Mouse (Mus musculus): Measurements from ENCODE around the gene Cabp1. TPM values are rescaled to one million over a fixed set of nuclear protein-coding genes. Genes with fewer than 3 reads are reported as not detected.

Gene Cabp1
- polyA plus RNA-seq, 1 experiment from 2014 or later, result 6.6 TPM

- no peak for ATAC-seq (ENCODE audit: low FRiP score, low TSS enrichment)
- WGBS, result 95% methylated on average over 6 of the region's 6 CpGs
- Histone ChIP-seq H3K4me3 (replicated peaks; ENCODE audit: low read depth, low read length) (no peak overlapping the region), H3K9ac (replicated peaks; ENCODE audit: low read length) (no peak overlapping the region), H3K9me3 (ENCODE audit: control insufficient read depth, low read length) (no peaks in the 10 kb centered on the region), H3K36me3 (ENCODE audit: control insufficient read depth, insufficient read depth, low read length) (peaks cover 60% of the 10 kb centered on the region), H3K4me1 (ENCODE audit: control insufficient read depth, insufficient read depth, low read length) (no peaks in the 10 kb centered on the region), H3K27me3 (ENCODE audit: control insufficient read depth, insufficient read depth, low read length) (no peaks in the 10 kb centered on the region), H3K27ac (replicated peaks; ENCODE audit: low read depth, low read length) (no peak overlapping the region), H3K4me2 (ENCODE audit: low read length) (no peak overlapping the region)
- DNase-seq, result no peak
Observed at GRCm38 (mm10) chr5:115124690-115125089, 69.5 kb downstream of the Cabp1 start.

GRCm38 (mm10) chr5:115120978-115121377 lies 73.2 kb downstream of the Cabp1 start:
- WGBS, result 80% methylated on average over 5 of the region's 5 CpGs

GRCm38 (mm10) chr5:115118961-115119570 lies 75.1 kb downstream of the Cabp1 start, which contains the start of gene Acads:
Acads (minus strand) TSS chr5:115119346.
- no peak within 1 kb of the TSS for H3K27ac ChIP-seq (replicated peaks; ENCODE audit: low read depth, low read length)
- WGBS, result under 1% methylated on average over 39 of the region's 39 CpGs
- H3K9me3 ChIP-seq (ENCODE audit: control insufficient read depth, low read length), result no peaks in the 10 kb centered on the region
- peak within 1 kb of the TSS; percentile 74 for H3K9ac ChIP-seq (replicated peaks; ENCODE audit: low read length)
- peaks cover 6% of the 10 kb centered on the region; the same call in 1 of the 2 replicates for H3K4me1 ChIP-seq (ENCODE audit: control insufficient read depth, insufficient read depth, low read length)
- ATAC-seq (ENCODE audit: low FRiP score, low TSS enrichment) (peak; percentile 58; the same call in 1 of the 2 replicates), DNase-seq (peak; percentile 77)
- H3K27me3 ChIP-seq (ENCODE audit: control insufficient read depth, insufficient read depth, low read length), result no peaks in the 10 kb centered on the region
- peaks cover 8% of the 10 kb centered on the region for H3K36me3 ChIP-seq (ENCODE audit: control insufficient read depth, insufficient read depth, low read length)
- H3K4me2 ChIP-seq (ENCODE audit: low read length), result peak within 1 kb of the TSS; percentile 70
- H3K4me3 ChIP-seq (replicated peaks; ENCODE audit: low read depth, low read length), result peak within 1 kb of the TSS; percentile 56

More at GRCm38 (mm10) chr5:115120978-115121377, 73.2 kb downstream of the Cabp1 start:
- ATAC-seq (ENCODE audit: low FRiP score, low TSS enrichment), result no peak
- H3K9ac ChIP-seq (replicated peaks; ENCODE audit: low read length), result no peak overlapping the region
- H3K9me3 ChIP-seq (ENCODE audit: control insufficient read depth, low read length), result no peaks in the 10 kb centered on the region
- peaks cover 6% of the 10 kb centered on the region; the same call in 1 of the 2 replicates for H3K4me1 ChIP-seq (ENCODE audit: control insufficient read depth, insufficient read depth, low read length)
- no peak for DNase-seq
- no peaks in the 10 kb centered on the region for H3K27me3 ChIP-seq (ENCODE audit: control insufficient read depth, insufficient read depth, low read length)
- peaks cover 27% of the 10 kb centered on the region for H3K36me3 ChIP-seq (ENCODE audit: control insufficient read depth, insufficient read depth, low read length)
- no peak overlapping the region for H3K4me3 ChIP-seq (replicated peaks; ENCODE audit: low read depth, low read length)
- no peak overlapping the region for H3K4me2 ChIP-seq (ENCODE audit: low read length)
- no peak overlapping the region for H3K27ac ChIP-seq (replicated peaks; ENCODE audit: low read depth, low read length)

Other genes starting within 250 kb of the Cabp1 start
- gene Hnf1a, start 223.3 kb downstream of the Cabp1 start, polyA plus RNA-seq (2014; fragmentation: Nextera tagmentation; extraction: Ambion mirVana), result not detected in 2 replicates
- 33.1 and 35.5 TPM in 2 replicates for gene Sppl3, start 183.2 kb downstream of the Cabp1 start, polyA plus RNA-seq (2014; fragmentation: Nextera tagmentation; extraction: Ambion mirVana)
- gene Gm10401, start 96.1 kb downstream of the Cabp1 start, polyA plus RNA-seq (2014; fragmentation: Nextera tagmentation; extraction: Ambion mirVana), result 59.4 and 72.9 TPM in 2 replicates
- 13.8 and 14.6 TPM in 2 replicates for gene Acads, start 75.0 kb downstream of the Cabp1 start, polyA plus RNA-seq (2014; fragmentation: Nextera tagmentation; extraction: Ambion mirVana)
- 29.1 and 37.2 TPM in 2 replicates for gene Unc119b, start 59.4 kb downstream of the Cabp1 start, polyA plus RNA-seq (2014; fragmentation: Nextera tagmentation; extraction: Ambion mirVana)
- 14.6 and 18.6 TPM in 2 replicates for gene Mlec, start 36.2 kb downstream of the Cabp1 start, polyA plus RNA-seq (2014; fragmentation: Nextera tagmentation; extraction: Ambion mirVana)
- 95.6 and 106 TPM in 2 replicates for gene Pop5, start 41.5 kb upstream of the Cabp1 start, polyA plus RNA-seq (2014; fragmentation: Nextera tagmentation; extraction: Ambion mirVana)
- 96.5 and 122 TPM in 2 replicates for gene Rnf10, start 78.5 kb upstream of the Cabp1 start, polyA plus RNA-seq (2014; fragmentation: Nextera tagmentation; extraction: Ambion mirVana)
- gene Coq5, start 85.3 kb upstream of the Cabp1 start, polyA plus RNA-seq (2014; fragmentation: Nextera tagmentation; extraction: Ambion mirVana), result 49.6 and 50.0 TPM in 2 replicates
- 1,201 and 1,312 TPM in 2 replicates for gene Dynll1, start 106.6 kb upstream of the Cabp1 start, polyA plus RNA-seq (2014; fragmentation: Nextera tagmentation; extraction: Ambion mirVana)
- 132 and 150 TPM in 2 replicates for gene Srsf9, start 132.8 kb upstream of the Cabp1 start, polyA plus RNA-seq (2014; fragmentation: Nextera tagmentation; extraction: Ambion mirVana)
- gene Gatc, start 146.8 kb upstream of the Cabp1 start, polyA plus RNA-seq (2014; fragmentation: Nextera tagmentation; extraction: Ambion mirVana), result 38.2 and 43.4 TPM in 2 replicates
- 48.4 and 50.1 TPM in 2 replicates for gene Triap1, start 146.8 kb upstream of the Cabp1 start, polyA plus RNA-seq (2014; fragmentation: Nextera tagmentation; extraction: Ambion mirVana)
- gene Cox6a1, start 154.6 kb upstream of the Cabp1 start, polyA plus RNA-seq (2014; fragmentation: Nextera tagmentation; extraction: Ambion mirVana), result 938 and 1,310 TPM in 2 replicates
- 71.6 and 101 TPM in 2 replicates for gene Msi1, start 235.2 kb upstream of the Cabp1 start, polyA plus RNA-seq (2014; fragmentation: Nextera tagmentation; extraction: Ambion mirVana)